Mouse (Mus musculus) left cerebral cortex, postnatal 36 days (tissue): ENCODE measurements around the gene 2310046K23Rik. TPM values are rescaled to one million over a fixed set of nuclear protein-coding genes. Genes with fewer than 3 reads are reported as not detected.
"Not testable (repeated sequence)": the region's sequence is repeated elsewhere in the genome, so short reads cannot be mapped to it uniquely, and the experiment has no call there.

Experiments used
- DNase-seq, 2 experiments: peaks; one replicate each; pipeline ENCODE4 v3.0.0; 2021 to 2022; ENCODE audit warnings: low spot score in 2 of 2, mixed read lengths in 1 of 2
- intact Hi-C: fragments of 180-260 bp; cut with DNase I; formaldehyde crosslinking; loops from one replicate; pipeline ENCODE4 v1.15.1; 2025
- total RNA-seq, 2 experiments: library from RNA; stranded (reverse); gene quantifications; 2 replicates each; pipeline ENCODE4 v1.2.3; 2021

The 2310046K23Rik gene
- total RNA-seq = not detected

DNA sequence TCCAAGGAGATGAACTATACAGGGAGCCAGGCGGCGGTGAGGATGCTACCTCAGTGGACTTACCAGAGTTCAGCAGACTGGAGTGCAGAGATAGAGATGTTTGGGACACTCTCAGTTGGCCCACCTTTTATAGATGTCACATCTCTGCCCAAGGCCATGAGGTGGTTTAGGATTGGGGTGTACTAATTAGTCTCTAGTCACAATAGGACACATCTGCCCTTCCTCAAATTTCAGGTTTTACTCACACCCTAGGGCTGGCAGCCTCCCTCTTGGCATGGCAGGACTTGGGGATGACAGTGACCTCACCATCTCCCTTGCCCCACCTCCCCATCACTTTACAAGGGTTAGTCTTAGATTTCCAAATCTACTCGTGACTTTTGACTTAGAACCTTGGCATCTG lies at the start of gene 2310046K23Rik:
Gene 2310046K23Rik, minus strand, starts transcription at position 101 of the 400 bp plus-strand sequence.
- no peak for DNase-seq

GRCm38 (mm10) chr3:92583164-92583826 lies 49.0 kb upstream of the 2310046K23Rik start:
- intact Hi-C loops = no loop called here
- no peak for DNase-seq

More for the DNA sequence above, at the start of gene 2310046K23Rik:
- intact Hi-C loops = no loop called here

DNA sequence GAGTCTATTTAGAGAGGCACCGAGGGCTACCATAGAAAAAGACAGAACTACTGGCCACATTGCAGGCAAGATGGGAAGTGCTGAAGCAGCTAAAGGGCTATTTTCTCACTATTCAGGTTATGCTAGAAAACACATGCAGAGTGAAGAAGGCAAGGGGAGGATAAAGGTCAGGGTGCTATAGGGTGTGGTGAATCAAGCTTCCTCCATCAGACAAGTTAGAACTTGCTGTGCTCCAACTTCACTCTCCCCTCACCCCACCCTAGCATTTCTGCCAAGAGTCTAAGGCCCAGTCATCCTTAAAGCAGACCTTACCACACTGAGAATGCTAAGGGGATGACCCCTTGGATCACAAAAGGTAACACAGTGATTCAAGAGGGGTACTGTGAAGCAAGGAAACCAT lies 45.2 kb upstream of the 2310046K23Rik start:
- intact Hi-C loops = no loop called here
- DNase-seq = no peak

- no peak for DNase-seq
- intact Hi-C loops = no loop called here
These were observed 44.5 kb upstream of the 2310046K23Rik start for GRCm38 (mm10) chr3:92578652-92579413.

- DNase-seq = no peak
- intact Hi-C loops = no loop called here
These were observed 39.2 kb upstream of the 2310046K23Rik start, which contains the start of gene Ivl for GRCm38 (mm10) chr3:92573449-92574041. TSS of gene Ivl (minus strand) at chr3:92573735.

DNA sequence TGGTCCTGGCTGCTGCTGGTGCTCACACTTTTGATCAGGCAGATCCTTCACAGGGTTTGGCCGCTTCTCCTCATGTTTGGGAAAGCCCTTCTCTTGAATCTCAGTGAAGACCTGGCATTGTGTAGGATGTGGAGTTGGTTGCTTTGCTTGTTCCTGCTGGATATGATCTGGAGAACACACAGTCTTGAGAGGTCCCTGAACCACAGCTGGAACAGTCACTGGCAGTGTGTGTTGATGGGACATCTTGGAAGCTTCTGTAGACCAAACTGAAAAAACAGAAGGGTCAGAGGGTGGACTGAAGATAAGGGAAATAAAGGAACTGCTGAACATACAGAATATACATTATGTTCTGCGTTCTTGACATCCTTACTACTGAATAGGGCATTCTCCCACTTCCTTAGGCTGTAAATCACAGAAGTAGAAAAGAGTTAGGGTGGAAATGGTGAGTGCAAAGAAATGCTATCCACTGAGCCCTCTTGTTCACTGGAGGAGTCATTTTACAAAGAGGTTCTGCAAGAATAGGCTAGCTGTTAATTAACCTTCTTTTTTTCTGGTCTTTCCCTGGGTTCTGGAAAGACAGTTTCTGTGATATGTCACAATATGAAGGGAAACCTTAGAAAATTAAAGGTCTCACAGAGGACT lies 38.3 kb upstream of the 2310046K23Rik start:
- no peak for DNase-seq
- intact Hi-C loops = no loop called here

DNA sequence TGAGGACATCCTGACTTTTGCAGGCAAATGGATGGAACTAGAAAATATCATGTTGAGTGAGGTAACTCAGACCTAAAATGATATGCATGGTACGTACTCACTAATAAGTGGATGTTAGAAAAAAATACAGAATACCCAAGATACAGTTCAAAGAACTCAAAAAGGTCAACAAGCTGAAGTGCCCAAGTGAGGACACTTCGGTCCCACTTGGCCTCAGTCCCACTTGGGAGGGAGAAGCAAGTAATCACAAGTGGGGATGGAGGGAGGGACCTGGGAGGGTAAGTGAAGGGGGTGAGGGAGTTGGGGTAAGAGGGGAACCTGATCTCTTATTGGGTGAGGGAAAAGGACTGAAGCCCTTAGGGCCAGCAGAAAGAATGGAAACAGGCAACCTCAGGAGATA lies 34.4 kb upstream of the 2310046K23Rik start:
- no peak for DNase-seq
- intact Hi-C loops = no loop called here

- intact Hi-C loops = no loop called here
- no peak for DNase-seq
These were observed 31.1 kb upstream of the 2310046K23Rik start for GRCm38 (mm10) chr3:92565418-92565817.

DNA sequence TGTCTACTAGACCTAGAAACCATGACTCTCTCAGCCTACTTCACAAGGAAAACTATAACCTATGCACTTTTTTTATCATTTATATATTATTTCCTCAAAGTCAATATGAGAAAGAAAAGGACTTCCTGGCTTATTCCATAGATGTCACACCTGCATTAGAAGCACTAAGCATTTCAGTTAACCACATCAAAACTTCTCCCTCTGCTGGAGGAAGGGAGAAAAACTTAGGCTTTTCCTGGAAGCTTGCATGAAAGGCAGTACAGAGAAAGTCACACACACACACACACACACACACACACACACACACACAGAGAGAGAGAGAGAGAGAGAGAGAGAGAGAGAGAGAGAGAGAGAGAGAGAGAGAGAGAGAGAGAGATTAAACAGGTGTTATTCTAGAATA lies 22.0 kb downstream of the 2310046K23Rik start:
- intact Hi-C loops = loop anchor here (10.0 kb wide), 1 partner anchor 118 kb away; no protein-coding TSS in a partner anchor
- DNase-seq = no peak

DNA sequence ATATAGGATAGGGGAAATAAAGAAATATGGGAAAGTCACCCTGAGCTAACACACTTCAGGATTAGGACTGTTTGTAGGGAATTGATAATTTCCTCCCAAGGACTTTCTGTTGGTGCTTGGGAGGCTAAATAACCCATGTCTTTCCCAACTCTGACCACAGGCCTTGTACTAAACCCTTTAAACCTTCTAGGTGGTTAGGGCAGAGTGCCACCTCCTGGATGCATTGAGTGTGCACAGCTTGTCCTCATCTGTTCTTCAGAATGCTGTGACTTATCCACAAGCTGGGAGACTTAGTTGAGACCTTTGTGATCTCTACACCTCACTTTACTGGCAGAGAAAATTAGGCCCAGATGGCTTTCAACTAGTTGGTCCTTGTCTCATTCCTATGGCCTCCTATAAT lies 23.5 kb downstream of the 2310046K23Rik start:
- no peak for DNase-seq
- intact Hi-C loops = loop anchor here (10.0 kb wide), 1 partner anchor 116 kb away; no protein-coding TSS in a partner anchor

- intact Hi-C loops = no loop called here
- DNase-seq = no peak
These were observed 26.1 kb downstream of the 2310046K23Rik start for GRCm38 (mm10) chr3:92508185-92508584.

DNA sequence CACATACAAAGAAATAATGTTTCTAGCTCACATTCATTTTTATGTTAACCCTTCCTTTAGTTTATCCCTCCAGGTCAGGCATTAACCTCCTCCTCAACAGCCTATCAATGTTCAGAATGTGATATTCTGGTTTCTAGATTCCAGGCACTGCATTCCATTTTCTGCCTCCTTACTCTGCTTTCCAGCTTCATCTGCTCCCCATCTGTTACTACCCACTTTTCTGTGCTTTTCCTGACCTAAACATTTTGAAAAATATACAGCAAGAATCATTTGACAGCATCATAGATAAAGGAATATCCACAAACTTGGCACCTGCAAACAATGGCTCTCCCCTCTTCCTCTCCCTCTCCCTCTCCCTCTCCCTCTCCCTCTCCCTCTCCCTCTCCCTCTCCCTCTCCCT lies 30.8 kb downstream of the 2310046K23Rik start:
- no peak for DNase-seq
- intact Hi-C loops = no loop called here

- intact Hi-C loops = no loop called here
- no peak for DNase-seq
These were observed 33.9 kb downstream of the 2310046K23Rik start, which contains the start of gene Sprr4 for GRCm38 (mm10) chr3:92500393-92500792. TSS of gene Sprr4 (minus strand) at chr3:92500493.

- DNase-seq, intact Hi-C loops: not testable (repeated sequence)
These were observed 44.0 kb downstream of the 2310046K23Rik start for GRCm38 (mm10) chr3:92490262-92490661.

DNA sequence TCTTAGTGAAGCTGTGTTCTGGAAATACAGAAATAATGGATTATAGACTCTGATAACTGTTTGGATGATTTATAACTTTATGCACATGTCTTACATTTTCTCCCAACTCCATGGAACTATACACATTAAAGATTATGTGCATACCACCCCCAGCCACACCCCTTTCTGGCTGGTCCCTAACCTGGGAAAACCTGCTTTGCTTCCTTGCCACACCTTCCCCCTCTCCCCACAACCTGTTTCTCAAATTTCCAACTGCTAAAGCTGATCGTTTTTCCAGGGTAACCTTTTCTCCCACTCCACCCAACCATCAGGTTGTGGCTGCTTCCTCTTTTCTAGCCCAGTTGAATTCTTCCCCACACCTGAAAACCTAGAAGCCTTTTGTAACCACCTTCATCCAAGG lies 48.0 kb downstream of the 2310046K23Rik start:
- DNase-seq = no peak
- intact Hi-C loops = no loop called here

DNA sequence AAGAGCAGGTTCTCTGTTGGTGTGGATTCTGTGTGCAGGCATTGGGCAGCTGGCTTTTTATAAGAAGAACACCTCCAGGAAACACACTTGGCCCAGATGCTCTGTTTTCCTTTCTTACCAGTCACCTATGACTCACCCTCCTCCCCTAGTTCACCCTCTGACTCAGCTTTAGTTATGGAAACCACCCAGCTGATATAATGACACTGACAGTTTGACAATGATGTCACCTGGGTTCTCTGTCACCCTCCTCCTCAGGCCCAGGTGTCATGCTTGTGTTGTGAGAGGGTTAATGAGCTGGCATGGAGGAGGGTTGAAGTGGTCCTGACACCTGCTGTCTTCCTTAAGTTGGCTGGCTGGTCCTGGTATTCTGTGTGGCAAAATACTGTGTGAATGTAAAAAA lies 48.4 kb downstream of the 2310046K23Rik start, which contains the start of gene Sprr1a:
Gene Sprr1a, minus strand, starts transcription at position 33 of the 400 bp plus-strand sequence.
- intact Hi-C loops = no loop called here
- DNase-seq = no peak
